9 mouse cellular contexts compared by ENCODE assay signal in genomic region chr12:16731121-16731741, GRCm38 (mm10).
DNase-seq lines count a peak whose midpoint lies in the region; TF ChIP-seq lines count a peak whose summit lies in the region.
"Had no signal": no experiment of that assay in that cellular context is flagged by ENCODE, and none has a peak within 500 bp of the region (broad histone marks: within the 10 kb centered on the region; RNA-seq: fewer than 3 reads in every experiment).

No protein-coding gene starts in this region.

- no peaks in the 10 kb centered on the region for H3K36me3 ChIP-seq in kidney, adult 2 months (ENCODE audit: control insufficient read depth, insufficient read depth, low read length)

- TF ChIP-seq POLR2A in kidney, adult 2 months (IDR thresholded peaks at IDR 0.05; ENCODE audit: low read depth, low read length) = no peak

- H3K4me3 ChIP-seq in kidney, adult 2 months (ENCODE audit: insufficient read depth, low read depth, low read length) = no peak overlapping the region
- no peak overlapping the region for H3K4me3 ChIP-seq in gastrocnemius, adult 2 months
- H3K4me3 ChIP-seq: myocyte had no signal

- TF ChIP-seq CTCF in kidney, adult 2 months (conservative IDR thresholded peaks at IDR 0.05; ENCODE audit: insufficient read depth, insufficient read length, low read depth, low read length) = no peak
- no peak for TF ChIP-seq CTCF in gastrocnemius, adult 2 months (IDR thresholded peaks at IDR 0.05)

- 0 out of 2 replicates have a peak, but pooled peaks cover 2% of the 10 kb centered on the region for H3K4me1 ChIP-seq in kidney, adult 2 months (ENCODE audit: control insufficient read depth, insufficient read depth, low read length)

- 16% methylated on average over 11 of the region's 11 CpGs for WGBS in kidney, adult 2 months

- H3K27ac ChIP-seq in kidney, adult 2 months (ENCODE audit: insufficient read depth, low read depth, low read length) = no peak overlapping the region; the same call in 1 of the 2 replicates
- no peak overlapping the region for H3K27ac ChIP-seq in gastrocnemius, adult 2 months

- intact Hi-C loops in gastrocnemius, adult 2 months (cut with DNase I) = loop anchor here (5.0 kb wide), 1 partner anchor 271 kb away; the partner anchor contains the start of gene Pqlc3

- no peaks in the 10 kb centered on the region for H3K27me3 ChIP-seq in kidney, adult 2 months (replicated peaks; ENCODE audit: control insufficient read depth, insufficient read depth, low read length)

- DNase-seq in ovary, postnatal 14 days (ENCODE audit: low spot score) = peak; percentile 49
- DNase-seq in ovary, postnatal 10 days (ENCODE audit: low spot score) = no peak
- DNase-seq in heart, adult 9 months (ENCODE audit: low spot score in 2 of 2) = peak; percentile 8 to 16
- DNase-seq in kidney, adult 2 months = peak; percentile 82
- peak; percentile 39 to 66 for DNase-seq in lung, adult 18-20 months
- DNase-seq in testis, postnatal 10 days (ENCODE audit: low spot score) = peak; percentile 57
- DNase-seq in thymus, postnatal 14 days = no peak
- no peak for DNase-seq in gastrocnemius, adult 2 months

Comparison
In these comparisons a context has a peak if more than half of its experiments do, and no peak if none do; other contexts are left out.
1. DNase-seq: peak in ovary, postnatal 14 days (single experiment), heart, adult 9 months (2 of 2), kidney, adult 2 months (single experiment), lung, adult 18-20 months (2 of 2) and testis, postnatal 10 days (single experiment); none in ovary, postnatal 10 days (single experiment), thymus, postnatal 14 days (single experiment) and gastrocnemius, adult 2 months (single experiment).